Mouse (Mus musculus) cortical plate, adult 2 months (tissue): ENCODE measurements around the gene Krt18. TPM values are rescaled to one million over a fixed set of nuclear protein-coding genes. Genes with fewer than 3 reads are reported as not detected.
"Not testable (repeated sequence)": the region's sequence is repeated elsewhere in the genome, so short reads cannot be mapped to it uniquely, and the experiment has no call there.

Source experiments
- H3K27ac ChIP-seq: fragments of 200-500 bp; 2 replicates; pipeline ENCODE4 v1.5.1; 2012; ENCODE audit warnings: low read length, control low read depth, inconsistent platforms; ENCODE audit not compliant: insufficient read depth
- H3K4me1 ChIP-seq: fragments of 200-500 bp; 2 replicates; pipeline ENCODE4 v1.6.1; 2011; ENCODE audit warnings: low read length; ENCODE audit not compliant: control insufficient read depth, insufficient read depth
- H3K4me3 ChIP-seq: fragments of 200-500 bp; 2 replicates; pipeline ENCODE4 v1.5.1; 2011; ENCODE audit warnings: mild to moderate bottlenecking, low read length, control low read depth; ENCODE audit not compliant: insufficient read depth
- CTCF ChIP-seq: fragments of 200-500 bp; IDR thresholded peaks from 2 replicates; pipeline ENCODE4 v1.5.1; 2011; ENCODE audit warnings: mild to moderate bottlenecking, control low read depth, low read length; ENCODE audit not compliant: insufficient read depth; ENCODE audit errors: extremely low read depth
- POLR2A ChIP-seq: fragments of 200-500 bp; IDR thresholded peaks from 2 replicates; pipeline ENCODE4 v1.6.1; 2011; ENCODE audit warnings: mild to moderate bottlenecking, low read length, control low read depth; ENCODE audit not compliant: insufficient read depth; ENCODE audit errors: extremely low read depth
- polyA plus RNA-seq: library from polyadenylated mRNA; depleted of rRNA; stranded (reverse); fragments of >200 nt; gene quantifications from 2 replicates; pipeline ENCODE4 v1.2.3, GENCODE M21; 2012

The Krt18 gene
- polyA plus RNA-seq, 1 experiment = 0.46 TPM

GRCm38 (mm10) chr15:101995484-101996236 is 32.3 kb upstream of the Krt18 start:
- TF ChIP-seq CTCF = no peak
- TF ChIP-seq POLR2A = no peak
- Histone ChIP-seq H3K27ac (no peak overlapping the region), H3K4me3 (no peak overlapping the region), H3K4me1 (no peaks in the 10 kb centered on the region; the same call in 1 of the 2 replicates)

GRCm38 (mm10) chr15:101996450-101997078 is 31.4 kb upstream of the Krt18 start:
- not testable (repeated sequence) for H3K4me1 ChIP-seq, H3K4me3 ChIP-seq, H3K27ac ChIP-seq

GRCm38 (mm10) chr15:101999156-101999555 is 28.8 kb upstream of the Krt18 start:
- Histone ChIP-seq H3K4me1 (no peaks in the 10 kb centered on the region; the same call in 1 of the 2 replicates), H3K4me3 (no peak overlapping the region), H3K27ac (no peak overlapping the region)
- TF ChIP-seq CTCF (no peak), POLR2A (no peak)

GRCm38 (mm10) chr15:101999676-102000335 is 28.2 kb upstream of the Krt18 start:
- TF ChIP-seq POLR2A = no peak
- no peak overlapping the region for H3K4me3 ChIP-seq
- no peak overlapping the region for H3K27ac ChIP-seq
- H3K4me1 ChIP-seq = no peaks in the 10 kb centered on the region; the same call in 1 of the 2 replicates

GRCm38 (mm10) chr15:102002646-102003488 is 25.1 kb upstream of the Krt18 start:
- no peak overlapping the region for H3K27ac ChIP-seq
- H3K4me3 ChIP-seq = 0 out of 2 replicates have a peak overlapping the region, but pooled peaks have one; percentile 16
- TF ChIP-seq CTCF (no peak), POLR2A (no peak)
- no peaks in the 10 kb centered on the region for H3K4me1 ChIP-seq

GRCm38 (mm10) chr15:102003516-102003915 is 24.5 kb upstream of the Krt18 start:
- no peak overlapping the region for H3K27ac ChIP-seq
- H3K4me3 ChIP-seq = no peak overlapping the region
- H3K4me1 ChIP-seq = no peaks in the 10 kb centered on the region
- TF ChIP-seq CTCF (no peak), POLR2A (no peak)

GRCm38 (mm10) chr15:102004189-102004588 is 23.8 kb upstream of the Krt18 start, which contains the start of gene Krt8:
Gene Krt8, minus strand, starts transcription at chr15:102004482.
- no peak within 1 kb of the TSS for H3K4me3 ChIP-seq
- TF ChIP-seq POLR2A (no peak), CTCF (no peak)
- no peaks in the 10 kb centered on the region for H3K4me1 ChIP-seq
- no peak within 1 kb of the TSS for H3K27ac ChIP-seq

GRCm38 (mm10) chr15:102005290-102005689 is 22.7 kb upstream of the Krt18 start:
- Histone ChIP-seq H3K27ac (no peak overlapping the region), H3K4me3 (no peak overlapping the region), H3K4me1 (no peaks in the 10 kb centered on the region)
- no peak for TF ChIP-seq CTCF
- TF ChIP-seq POLR2A = no peak

GRCm38 (mm10) chr15:102006317-102006716 is 21.7 kb upstream of the Krt18 start:
- Histone ChIP-seq H3K4me1 (no peaks in the 10 kb centered on the region), H3K27ac (no peak overlapping the region), H3K4me3 (no peak overlapping the region)
- TF ChIP-seq CTCF (no peak), POLR2A (no peak)
